Mouse (Mus musculus) kidney, adult 2 months (tissue): ENCODE data around the gene Dmrtb1.

ENCODE experiments used
- CTCF ChIP-seq: fragments of 200-500 bp; conservative IDR thresholded peaks from 2 replicates; pipeline ENCODE4 v1.5.1; 2011; ENCODE audit warnings: low read depth, mild to moderate bottlenecking, control low read depth, low read length, moderate library complexity, mixed read lengths; ENCODE audit not compliant: insufficient read depth, insufficient read length
- POLR2A ChIP-seq: fragments of 200-500 bp; IDR thresholded peaks from one replicate; pipeline ENCODE4 v1.6.1; 2011; ENCODE audit warnings: low read depth, low read length, control low read depth

- TF ChIP-seq POLR2A (no peak), CTCF (no peak)
Observed at GRCm38 (mm10) chr4:107638303-107638702, 45.7 kb downstream of the Dmrtb1 start.
